Mouse (Mus musculus) urinary bladder, adult 2 months (tissue): Measurements from ENCODE around the gene Aup1. TPM values are rescaled to one million over a fixed set of nuclear protein-coding genes. Genes with fewer than 3 reads are reported as not detected.

Experiments
- DNase-seq: peaks from one replicate; pipeline ENCODE4 v3.0.0; 2022; ENCODE audit warnings: low spot score
- polyA plus RNA-seq: library from polyadenylated mRNA; depleted of rRNA; stranded (reverse); fragments of >200 nt; gene quantifications from 2 replicates; pipeline ENCODE4 v1.2.3, GENCODE M21; 2012

The Aup1 gene
- polyA plus RNA-seq, 1 experiment: 247 TPM

DNA sequence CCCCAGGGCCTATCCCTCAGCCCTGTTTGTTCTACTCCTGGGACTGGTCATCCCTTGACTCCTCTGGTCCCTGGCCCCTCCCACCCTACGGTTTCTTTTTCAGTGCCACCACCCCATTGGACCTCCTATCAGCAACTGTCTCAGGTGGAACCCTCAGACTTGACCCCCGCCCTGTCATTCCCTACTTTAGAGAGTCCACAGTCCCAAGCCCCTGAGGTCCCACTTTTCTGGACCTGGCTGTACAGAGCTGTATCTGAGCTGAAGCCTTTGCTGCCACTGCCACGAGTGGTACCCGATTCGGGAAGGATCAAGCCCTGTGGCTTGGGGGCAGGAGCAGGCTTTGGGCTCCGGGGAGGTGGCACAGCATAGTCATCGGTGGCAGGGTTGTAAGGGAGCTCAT lies 23.2 kb upstream of the Aup1 start:
- DNase-seq: no peak

DNA sequence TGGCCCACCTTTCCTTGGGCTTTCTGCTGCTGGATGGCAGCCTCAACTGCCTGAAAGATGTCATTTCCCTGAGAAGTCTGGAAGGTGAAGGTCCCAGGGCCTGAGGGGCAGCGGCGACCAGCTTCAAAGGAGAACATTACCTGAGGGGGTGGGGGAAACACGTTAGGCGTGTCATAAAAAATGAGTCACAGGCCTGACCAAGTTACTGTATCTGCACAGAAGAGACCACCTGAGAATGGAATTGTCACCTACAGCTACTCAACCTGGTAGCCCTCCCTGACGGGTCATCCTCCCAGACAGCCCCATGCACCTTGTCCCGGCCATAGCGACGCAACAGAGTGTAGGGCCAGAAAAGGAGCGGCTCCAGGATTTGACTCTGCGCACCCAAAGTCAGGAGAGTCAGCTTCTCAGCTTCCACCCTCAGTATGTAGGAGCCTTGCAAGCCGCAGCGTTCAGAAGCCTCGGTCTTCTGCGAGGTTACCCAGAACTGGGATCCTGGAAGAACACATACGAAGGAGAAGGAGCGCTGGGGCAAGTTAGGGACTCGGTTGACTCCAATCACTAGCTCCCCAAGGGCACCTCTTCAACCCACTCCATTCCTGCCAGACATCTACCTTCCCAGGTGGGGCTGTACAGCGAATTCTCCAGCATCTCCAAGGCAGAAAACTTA lies 22.3 kb upstream of the Aup1 start:
- no peak for DNase-seq

DNA sequence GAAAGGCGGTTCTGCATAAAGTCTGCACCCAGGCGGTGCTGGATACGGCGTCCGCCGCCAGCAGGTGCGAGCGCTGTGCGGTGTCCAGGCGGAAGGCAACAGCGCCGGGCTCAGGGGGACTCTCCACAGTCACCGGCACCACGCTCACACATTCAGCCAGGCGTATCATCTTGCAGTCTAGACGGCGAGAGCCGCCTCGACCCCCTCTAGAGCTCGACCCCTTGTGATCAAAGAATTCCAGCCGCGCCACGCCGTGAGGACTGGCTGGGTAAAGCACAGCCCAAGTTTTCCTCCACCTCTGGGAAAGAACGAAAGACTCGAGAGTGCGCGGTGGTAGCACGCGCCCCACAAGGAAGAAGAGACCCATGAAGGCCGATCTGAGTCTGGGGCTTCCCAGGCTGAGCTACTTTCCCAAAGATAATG lies 21.5 kb upstream of the Aup1 start:
- peak; percentile 42 for DNase-seq

- peak; percentile 61 for DNase-seq
These were observed 20.8 kb upstream of the Aup1 start, which contains the start of the genes Dok1 and Loxl3 for GRCm38 (mm10) chr6:83033249-83034185. TSS of gene Dok1 (minus strand) at chr6:83033471. TSS of gene Loxl3 (plus strand) at chr6:83034173.

- DNase-seq: no peak
These were observed 19.8 kb upstream of the Aup1 start for GRCm38 (mm10) chr6:83034463-83035055.

DNA sequence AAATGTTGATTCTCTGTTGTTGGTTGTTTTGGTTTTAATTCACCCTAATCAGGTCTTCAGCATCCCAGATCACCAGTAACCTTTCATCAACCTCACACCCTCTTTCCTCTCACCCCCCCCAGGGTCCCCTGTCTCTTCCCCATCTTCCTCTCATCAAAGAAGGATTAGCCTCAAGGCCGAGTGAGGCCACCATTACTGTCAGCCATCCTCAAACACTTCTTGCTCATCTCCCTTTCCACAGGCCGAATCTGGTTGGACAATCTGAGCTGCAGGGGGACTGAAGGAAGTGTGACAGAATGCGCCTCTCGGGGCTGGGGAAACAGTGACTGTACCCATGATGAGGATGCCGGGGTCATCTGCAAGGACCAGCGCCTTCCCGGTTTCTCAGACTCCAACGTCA lies 17.1 kb upstream of the Aup1 start:
- no peak for DNase-seq

DNA sequence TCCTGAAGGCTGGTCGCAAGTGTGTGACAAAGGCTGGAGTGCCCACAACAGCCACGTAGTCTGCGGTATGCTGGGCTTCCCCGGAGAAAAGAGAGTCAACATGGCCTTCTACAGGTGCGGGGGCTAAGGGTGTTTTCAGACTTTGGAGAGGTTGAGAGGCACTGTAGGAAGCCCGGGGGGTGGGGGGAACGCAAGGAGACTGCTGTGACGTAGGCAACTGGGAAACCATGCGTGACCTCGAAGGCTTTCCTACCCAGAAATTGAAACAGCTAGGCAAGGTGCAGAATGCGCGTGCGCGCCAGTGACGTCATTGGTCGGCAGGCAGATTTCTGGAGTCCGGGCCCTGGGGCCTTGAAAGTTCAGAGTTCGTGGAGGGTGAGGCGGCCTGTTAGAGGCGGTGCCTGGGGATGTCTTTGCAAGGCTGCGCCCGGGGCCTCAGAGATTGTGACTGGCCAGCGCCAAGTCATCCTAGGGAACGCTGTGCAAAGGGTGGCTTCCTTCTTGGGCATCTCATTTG lies 15.8 kb upstream of the Aup1 start:
- peak; percentile 81 for DNase-seq

DNA sequence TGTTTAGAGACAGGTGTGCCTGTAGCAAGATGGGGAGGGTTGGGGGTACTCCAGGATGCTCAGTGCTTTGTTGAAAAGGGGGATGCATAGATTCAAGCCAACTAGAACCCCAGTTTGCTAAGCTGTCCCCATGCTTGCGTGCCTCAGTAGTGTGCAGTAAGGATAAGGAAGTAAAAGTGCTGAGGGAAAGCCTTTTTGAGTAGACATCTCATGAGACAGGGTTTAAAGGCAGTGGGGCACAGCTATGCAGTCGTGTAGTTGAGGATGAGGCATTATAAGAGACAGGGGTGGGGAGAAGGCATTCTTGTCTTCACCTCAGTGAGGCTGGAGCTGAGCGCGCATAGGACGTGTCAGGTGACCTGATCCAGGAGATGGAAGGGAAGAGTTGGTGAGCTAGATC lies 13.7 kb upstream of the Aup1 start:
- no peak for DNase-seq

DNA sequence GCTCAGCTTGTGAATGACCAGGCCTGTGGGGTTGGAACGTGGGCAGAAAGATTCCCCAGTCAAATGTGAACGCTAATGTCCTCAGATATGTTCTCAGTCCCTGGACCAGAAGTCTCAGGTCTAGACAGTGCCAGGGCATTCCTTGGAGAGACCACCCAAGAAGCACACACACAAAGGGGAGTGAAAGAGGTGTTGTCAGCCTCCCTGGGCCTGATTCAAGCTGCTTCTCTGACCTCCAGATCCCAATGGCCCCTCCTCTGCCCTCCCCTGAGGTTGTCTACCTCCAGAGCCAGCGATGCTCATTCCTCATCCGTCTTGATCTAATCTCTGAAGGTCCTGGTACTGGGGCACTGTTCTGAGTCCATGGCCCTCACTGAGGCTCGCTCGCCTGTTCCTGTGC lies 10.8 kb upstream of the Aup1 start:
- DNase-seq: no peak

- no peak for DNase-seq
These were observed 10.3 kb upstream of the Aup1 start for GRCm38 (mm10) chr6:83043993-83044392.

DNA sequence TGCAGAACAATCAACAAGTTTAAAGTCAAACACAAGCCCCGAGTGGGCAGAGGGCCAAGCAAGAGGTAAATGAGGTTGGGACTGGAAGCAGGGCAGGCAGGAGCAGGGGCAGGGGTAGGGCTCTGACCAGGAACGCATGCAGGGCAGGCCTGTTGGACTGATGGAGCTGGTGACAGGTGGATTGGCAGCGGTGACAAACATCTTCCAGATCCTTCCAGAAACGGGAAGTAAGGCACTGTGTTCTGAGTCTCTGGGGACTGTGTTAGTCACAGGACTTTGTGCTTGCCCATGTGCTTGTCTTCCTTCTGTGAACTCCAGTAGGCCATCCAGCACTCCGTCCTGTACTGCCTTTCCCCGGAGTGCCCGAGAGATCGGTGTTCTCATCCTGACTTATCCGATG lies 9.6 kb upstream of the Aup1 start:
- no peak for DNase-seq

GRCm38 (mm10) chr6:83049367-83049766 lies 5.0 kb upstream of the Aup1 start:
- no peak for DNase-seq

- DNase-seq: no peak
These were observed 973 bp upstream of the Aup1 start for GRCm38 (mm10) chr6:83053136-83053960.

DNA sequence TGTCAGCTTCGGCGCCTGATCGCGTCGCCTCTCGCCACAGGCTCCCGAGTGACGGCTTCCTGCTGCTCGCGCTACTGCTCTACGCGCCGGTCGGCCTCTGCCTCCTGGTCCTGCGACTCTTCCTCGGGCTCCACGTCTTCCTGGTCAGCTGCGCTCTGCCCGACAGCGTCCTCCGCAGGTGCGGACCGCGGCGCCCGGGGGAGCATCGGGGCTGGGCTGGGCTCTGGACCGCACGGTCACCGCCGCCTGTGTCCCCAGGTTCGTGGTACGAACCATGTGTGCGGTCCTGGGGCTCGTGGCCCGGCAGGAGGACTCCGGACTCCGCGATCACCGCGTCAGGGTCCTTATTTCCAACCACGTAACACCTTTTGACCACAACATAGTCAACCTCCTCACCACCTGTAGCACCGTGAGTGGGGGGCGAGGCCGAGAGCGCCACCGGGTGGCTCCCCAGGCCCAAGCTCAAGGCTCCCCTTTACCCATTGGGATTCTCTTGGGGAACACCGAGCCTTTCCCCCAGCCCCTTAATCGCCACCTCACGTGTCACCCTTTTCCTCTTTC lies 630 bp downstream of the Aup1 start, which contains the start of gene Htra2:
Htra2 (minus strand) TSS at position 403 of the 561 bp plus-strand sequence.
- no peak for DNase-seq

- DNase-seq: no peak
These were observed 3.5 kb downstream of the Aup1 start, which contains the start of gene Dqx1 for GRCm38 (mm10) chr6:83057790-83058189. TSS of gene Dqx1 (plus strand) at chr6:83057844.

- DNase-seq: no peak
These were observed 4.4 kb downstream of the Aup1 start for GRCm38 (mm10) chr6:83058725-83059124.

DNA sequence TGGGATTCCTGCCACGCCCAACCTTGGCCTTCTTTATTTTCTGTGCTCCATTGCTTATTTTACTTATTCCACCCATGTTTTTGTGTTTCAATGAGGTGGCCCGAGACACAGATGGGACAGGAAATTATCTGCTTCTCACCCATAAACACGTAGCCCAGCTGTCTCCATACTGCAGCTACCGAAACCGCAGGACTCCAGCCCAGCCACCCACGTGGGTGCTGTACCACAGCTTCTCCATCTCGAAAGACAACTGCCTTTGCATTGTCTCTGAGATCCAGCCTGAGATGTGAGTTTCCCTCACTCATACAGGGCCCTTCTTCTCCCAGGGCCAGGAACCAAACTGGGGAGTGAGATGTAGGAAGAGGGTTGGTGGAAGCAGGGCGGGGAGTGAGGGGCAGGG lies 11.7 kb downstream of the Aup1 start:
- DNase-seq: no peak

DNA sequence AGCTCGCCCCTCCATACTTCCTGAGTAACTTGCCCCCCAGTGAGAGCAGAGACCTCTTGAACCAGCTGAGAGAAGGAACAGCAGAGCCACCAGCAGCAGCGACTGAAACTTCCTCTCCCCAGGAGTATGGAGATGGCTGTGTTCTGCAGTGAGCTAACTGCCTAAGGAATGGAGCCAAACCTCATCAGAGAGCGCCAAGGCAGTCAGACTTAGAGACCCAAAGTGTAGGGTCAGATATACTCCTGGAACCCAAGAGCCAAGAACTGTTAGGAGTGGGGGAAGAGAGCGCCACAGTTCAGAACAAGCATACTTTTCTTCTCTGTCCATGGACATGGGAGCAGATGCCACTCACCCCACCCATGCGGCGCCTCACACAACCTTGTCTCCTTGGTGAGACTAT lies 12.1 kb downstream of the Aup1 start:
- no peak for DNase-seq

GRCm38 (mm10) chr6:83068221-83068620 lies 13.9 kb downstream of the Aup1 start:
- DNase-seq: no peak

- DNase-seq: no peak
These were observed 14.6 kb downstream of the Aup1 start for GRCm38 (mm10) chr6:83068706-83069487.
